Mouse (Mus musculus) liver, adult 2 months (tissue): ENCODE data around the gene Myo6.

Source experiments
- CTCF ChIP-seq: fragments of 200-500 bp; IDR thresholded peaks from 2 replicates; pipeline ENCODE4 v1.5.1; 2011; ENCODE audit warnings: low read depth, low read length, control low read depth
- POLR2A ChIP-seq: fragments of 200-500 bp; IDR thresholded peaks from 2 replicates; pipeline ENCODE4 v1.6.1; 2011; ENCODE audit warnings: low read length, control low read depth; ENCODE audit not compliant: insufficient read depth; ENCODE audit errors: extremely low read depth

GRCm38 (mm10) chr9:80173629-80174028 is 8.8 kb downstream of the Myo6 start:
- TF ChIP-seq CTCF (no peak), POLR2A (no peak)
